Mouse (Mus musculus): ENCODE measurements at regions not wholly inside any gene's neighbourhood (a gene's known extent, or its start where the extent isn't known, plus 50 kb on each side); places are given as distances from the start of the nearest gene placed in this dataset.

DNA sequence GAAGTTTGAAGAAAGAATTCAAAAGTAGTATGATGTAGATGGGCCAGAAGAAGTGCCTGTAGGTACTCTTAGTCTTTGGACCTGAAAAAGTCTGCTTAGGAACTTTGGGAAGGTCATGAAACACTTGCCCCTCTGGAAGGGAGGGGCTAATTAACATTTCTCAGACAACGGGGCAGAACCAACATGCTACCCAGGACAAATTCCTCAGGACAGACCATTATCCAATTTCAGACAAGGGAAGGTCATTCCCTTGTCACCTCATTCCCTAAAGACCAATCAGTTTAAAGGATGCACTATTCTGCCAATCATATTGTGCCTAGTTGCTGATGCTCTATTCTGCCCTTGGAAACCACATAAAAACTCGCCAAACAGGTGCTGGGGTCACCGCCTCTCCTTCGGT lies 467.1 kb downstream of the 9430069I07Rik start:
- TF ChIP-seq CTCF (IDR thresholded peaks at IDR 0.05; ENCODE audit: low read depth) (no peak), EP300 (IDR thresholded peaks at IDR 0.05; ENCODE audit: low read depth) (no peak)

Measured in liver, embryonic 14.5 days (tissue).